Mouse (Mus musculus) stomach, embryonic 14.5 days (tissue): ENCODE measurements around the gene Phactr1. TPM values are rescaled to one million over a fixed set of nuclear protein-coding genes. Genes with fewer than 3 reads are reported as not detected.

Experiments used
- ATAC-seq: fragments of 200-750 bp; cut with Nextera tagmentation; 2 replicates; pipeline ENCODE4 v1.8.0; 2017; ENCODE audit warnings: low read depth, moderate TSS enrichment; ENCODE audit not compliant: insufficient number of reproducible peaks, insufficient read depth, low FRiP score
- H3K27ac ChIP-seq: fragments of 300-500 bp; sonication (generic); 2 replicates; pipeline ENCODE4 v1.5.1; 2014; ENCODE audit warnings: mild to moderate bottlenecking, low read length, moderate library complexity, mixed read lengths
- H3K27me3 ChIP-seq: fragments of 300-500 bp; sonication (generic); 2 replicates; pipeline ENCODE4 v1.6.1; 2014; ENCODE audit warnings: low read length, control low read depth, mixed read lengths; ENCODE audit not compliant: control insufficient read depth, insufficient read depth
- H3K36me3 ChIP-seq: fragments of 300-500 bp; sonication (generic); 2 replicates; pipeline ENCODE4 v1.6.1; 2014; ENCODE audit warnings: mild to moderate bottlenecking, control low read depth, low read length, moderate library complexity, mixed read lengths; ENCODE audit not compliant: control insufficient read depth, insufficient read depth
- H3K4me1 ChIP-seq: fragments of 300-500 bp; sonication (generic); 2 replicates; pipeline ENCODE4 v1.6.1; 2014; ENCODE audit warnings: low read length, control low read depth, mixed read lengths; ENCODE audit not compliant: control insufficient read depth, insufficient read depth
- H3K4me2 ChIP-seq: fragments of 300-500 bp; sonication (generic); replicated peaks from 2 replicates; pipeline ENCODE4 v1.6.1; 2014; ENCODE audit warnings: low read depth, low read length, control low read depth
- H3K4me3 ChIP-seq: fragments of 300-500 bp; sonication (generic); 2 replicates; pipeline ENCODE4 v1.5.1; 2014; ENCODE audit warnings: low read depth, low read length, control low read depth
- H3K9ac ChIP-seq: fragments of 300-500 bp; sonication (generic); replicated peaks from 2 replicates; pipeline ENCODE4 v1.6.1; 2014; ENCODE audit warnings: low read depth, mild to moderate bottlenecking, control low read depth, low read length, moderate library complexity, mixed read lengths
- H3K9me3 ChIP-seq: fragments of 300-500 bp; sonication (generic); 2 replicates; pipeline ENCODE4 v1.6.1; 2016; ENCODE audit warnings: low read depth, low read length, control low read depth; ENCODE audit not compliant: control insufficient read depth
- WGBS: fragments of 180-500 bp; shearing (Covaris S2); extraction: QIAGEN DNeasy Blood & Tissue Kit; methylation state at CpG from one replicate; pipeline ENCODE4 v1.1.7; 2014; 5-methylcytosine and 5-hydroxymethylcytosine counted together
- polyA plus RNA-seq: library from polyadenylated mRNA; unstranded; fragments of >200 nt; fragmentation: Nextera tagmentation; extraction: Ambion mirVana; gene quantifications from 2 replicates; pipeline ENCODE4 v1.2.1, GENCODE M21; 2014

Phactr1 gene
- polyA plus RNA-seq, 1 experiment from 2014 or later = 8.0 TPM

- Histone ChIP-seq H3K9me3 (no peaks in the 10 kb centered on the region), H3K36me3 (no peaks in the 10 kb centered on the region), H3K4me1 (no peaks in the 10 kb centered on the region), H3K4me2 (no peak overlapping the region), H3K27ac (no peak overlapping the region), H3K27me3 (no peaks in the 10 kb centered on the region), H3K4me3 (no peak overlapping the region), H3K9ac (no peak overlapping the region)
- WGBS = 87% methylated on average over 7 of the region's 7 CpGs
- no peak for ATAC-seq
These were observed 496.9 kb downstream of the Phactr1 start for GRCm38 (mm10) chr13:43177317-43177716.

GRCm38 (mm10) chr13:43181104-43181503 is 500.7 kb downstream of the Phactr1 start:
- Histone ChIP-seq H3K36me3 (no peaks in the 10 kb centered on the region), H3K9me3 (no peaks in the 10 kb centered on the region), H3K27me3 (no peaks in the 10 kb centered on the region), H3K27ac (no peak overlapping the region), H3K4me3 (no peak overlapping the region), H3K4me1 (no peaks in the 10 kb centered on the region), H3K4me2 (no peak overlapping the region), H3K9ac (no peak overlapping the region)
- ATAC-seq = no peak
- WGBS = 57% methylated on average over 7 of the region's 7 CpGs

GRCm38 (mm10) chr13:43182465-43183201 is 502.2 kb downstream of the Phactr1 start:
- 10% methylated on average over 14 of the region's 14 CpGs for WGBS
- no peaks in the 10 kb centered on the region for H3K4me1 ChIP-seq
- no peak overlapping the region for H3K27ac ChIP-seq

GRCm38 (mm10) chr13:43183248-43184055 is 503.0 kb downstream of the Phactr1 start:
- H3K9ac ChIP-seq = 0 out of 2 replicates have a peak overlapping the region, but pooled peaks have one; percentile 4
- peak overlapping the region; percentile 19 for H3K4me3 ChIP-seq
- no peaks in the 10 kb centered on the region for H3K36me3 ChIP-seq
- no peaks in the 10 kb centered on the region for H3K4me1 ChIP-seq
- H3K4me2 ChIP-seq = peak overlapping the region; percentile 40
- 41% methylated on average over 8 of the region's 8 CpGs for WGBS
- no peak for ATAC-seq
- H3K9me3 ChIP-seq = no peaks in the 10 kb centered on the region
- no peaks in the 10 kb centered on the region for H3K27me3 ChIP-seq
- no peak overlapping the region for H3K27ac ChIP-seq

More at GRCm38 (mm10) chr13:43182465-43183201, 502.2 kb downstream of the Phactr1 start:
- no peaks in the 10 kb centered on the region for H3K9me3 ChIP-seq
- H3K4me3 ChIP-seq = peak overlapping the region; percentile 19
- ATAC-seq = no peak; the same call in 1 of the 2 replicates
- H3K4me2 ChIP-seq = peak overlapping the region; percentile 40
- no peaks in the 10 kb centered on the region for H3K27me3 ChIP-seq
- no peaks in the 10 kb centered on the region for H3K36me3 ChIP-seq
- H3K9ac ChIP-seq = 0 out of 2 replicates have a peak overlapping the region, but pooled peaks have one; percentile 4

- no peak overlapping the region for H3K27ac ChIP-seq
- no peaks in the 10 kb centered on the region for H3K9me3 ChIP-seq
- no peak overlapping the region for H3K4me2 ChIP-seq
- no peak for ATAC-seq
- H3K9ac ChIP-seq = no peak overlapping the region
- H3K4me1 ChIP-seq = peaks cover 13% of the 10 kb centered on the region; the same call in 1 of the 2 replicates
- no peaks in the 10 kb centered on the region for H3K36me3 ChIP-seq
- no peak overlapping the region for H3K4me3 ChIP-seq
- WGBS = 96% methylated on average over 4 of the region's 4 CpGs
- no peaks in the 10 kb centered on the region for H3K27me3 ChIP-seq
These were observed 507.3 kb downstream of the Phactr1 start for GRCm38 (mm10) chr13:43187736-43188135.
